Comparison of ENCODE assay signal across 8 mouse cellular contexts in genomic region chr4:122848150-122848621, GRCm38 (mm10). TPM values are rescaled to one million over a fixed set of nuclear protein-coding genes. Genes with fewer than 3 reads are reported as not detected.
DNase-seq lines count a peak whose midpoint lies in the region; ATAC-seq lines count a peak whose summit lies in the region.

No protein-coding gene starts in this region.

- no peak overlapping the region for H3K4me2 ChIP-seq in embryonic facial prominence, embryonic 15.5 days (replicated peaks)
- H3K4me2 ChIP-seq in liver, embryonic 15.5 days, result no peak overlapping the region
- no peak overlapping the region for H3K4me2 ChIP-seq in stomach, embryonic 16.5 days (ENCODE audit: low read depth, low read length)
- no peak overlapping the region for H3K4me2 ChIP-seq in midbrain, embryonic 14.5 days (ENCODE audit: low read length)

- no peaks in the 10 kb centered on the region for H3K4me1 ChIP-seq in embryonic facial prominence, embryonic 15.5 days
- 0 out of 2 replicates have a peak, but pooled peaks cover 3% of the 10 kb centered on the region for H3K4me1 ChIP-seq in liver, embryonic 15.5 days (replicated peaks)
- H3K4me1 ChIP-seq in stomach, embryonic 16.5 days (ENCODE audit: control insufficient read depth, insufficient read depth, low read length), result no peaks in the 10 kb centered on the region
- H3K4me1 ChIP-seq in midbrain, embryonic 14.5 days (ENCODE audit: control insufficient read depth, insufficient read depth, low read length), result no peaks in the 10 kb centered on the region

- H3K9ac ChIP-seq in embryonic facial prominence, embryonic 15.5 days, result no peak overlapping the region
- H3K9ac ChIP-seq in liver, embryonic 15.5 days, result no peak overlapping the region
- no peak overlapping the region for H3K9ac ChIP-seq in stomach, embryonic 16.5 days (ENCODE audit: low read length)
- H3K9ac ChIP-seq in midbrain, embryonic 14.5 days (replicated peaks; ENCODE audit: low read length), result no peak overlapping the region

- DNase-seq in layer of hippocampus, adult 9-11 months, result peak; percentile 49
- DNase-seq in layer of hippocampus, postnatal 10 days (ENCODE audit: low spot score in 2 of 2), result no peak
- DNase-seq in urinary bladder, adult 2 months (ENCODE audit: low spot score), result no peak
- DNase-seq in frontal cortex, postnatal 10 days (ENCODE audit: low spot score in 2 of 2), result no peak
- DNase-seq in midbrain, embryonic 14.5 days, result no peak

- H3K27me3 ChIP-seq in embryonic facial prominence, embryonic 15.5 days, result no peaks in the 10 kb centered on the region
- H3K27me3 ChIP-seq in liver, embryonic 15.5 days, result no peaks in the 10 kb centered on the region
- H3K27me3 ChIP-seq in stomach, embryonic 16.5 days (ENCODE audit: control insufficient read depth, insufficient read depth, low read length), result no peaks in the 10 kb centered on the region
- H3K27me3 ChIP-seq in midbrain, embryonic 14.5 days (ENCODE audit: control insufficient read depth, insufficient read depth, low read length), result no peaks in the 10 kb centered on the region

- no peak overlapping the region for H3K4me3 ChIP-seq in embryonic facial prominence, embryonic 15.5 days (replicated peaks)
- H3K4me3 ChIP-seq in liver, embryonic 15.5 days (replicated peaks), result no peak overlapping the region
- no peak overlapping the region for H3K4me3 ChIP-seq in stomach, embryonic 16.5 days (replicated peaks; ENCODE audit: low read length)
- no peak overlapping the region for H3K4me3 ChIP-seq in midbrain, embryonic 14.5 days (replicated peaks; ENCODE audit: low read depth, low read length)

- no peaks in the 10 kb centered on the region for H3K9me3 ChIP-seq in embryonic facial prominence, embryonic 15.5 days (replicated peaks)
- no peaks in the 10 kb centered on the region for H3K9me3 ChIP-seq in liver, embryonic 15.5 days (replicated peaks)
- no peaks in the 10 kb centered on the region for H3K9me3 ChIP-seq in stomach, embryonic 16.5 days (replicated peaks; ENCODE audit: control insufficient read depth, low read length)
- H3K9me3 ChIP-seq in midbrain, embryonic 14.5 days (ENCODE audit: control insufficient read depth, low read length), result no peaks in the 10 kb centered on the region

- H3K27ac ChIP-seq in embryonic facial prominence, embryonic 15.5 days (replicated peaks), result no peak overlapping the region
- no peak overlapping the region for H3K27ac ChIP-seq in liver, embryonic 15.5 days (replicated peaks)
- H3K27ac ChIP-seq in stomach, embryonic 16.5 days (ENCODE audit: low read length), result no peak overlapping the region
- no peak overlapping the region for H3K27ac ChIP-seq in midbrain, embryonic 14.5 days (replicated peaks; ENCODE audit: low read depth, low read length)

- H3K36me3 ChIP-seq in embryonic facial prominence, embryonic 15.5 days, result peaks cover 70% of the 10 kb centered on the region
- H3K36me3 ChIP-seq in liver, embryonic 15.5 days (replicated peaks), result peaks cover 39% of the 10 kb centered on the region
- peaks cover 22% of the 10 kb centered on the region for H3K36me3 ChIP-seq in stomach, embryonic 16.5 days (ENCODE audit: control insufficient read depth, insufficient read depth, low read length)
- peaks cover 78% of the 10 kb centered on the region for H3K36me3 ChIP-seq in midbrain, embryonic 14.5 days (ENCODE audit: control insufficient read depth, insufficient read depth, low read length)

- peak; percentile 39; the same call in 1 of the 2 replicates for ATAC-seq in embryonic facial prominence, embryonic 15.5 days (ENCODE audit: insufficient number of reproducible peaks, low FRiP score, low TSS enrichment, low read depth)
- peak; percentile 56; the same call in 1 of the 2 replicates for ATAC-seq in liver, embryonic 15.5 days (ENCODE audit: insufficient read depth)
- 0 out of 2 replicates have a peak, but pooled peaks have one; percentile 62 for ATAC-seq in stomach, embryonic 16.5 days (ENCODE audit: insufficient read depth, low FRiP score)
- no peak for ATAC-seq in midbrain, embryonic 14.5 days (ENCODE audit: low FRiP score, low TSS enrichment)

- 60% methylated on average over 13 of the region's 13 CpGs for WGBS in embryonic facial prominence, embryonic 15.5 days
- 42% methylated on average over 13 of the region's 13 CpGs for WGBS in liver, embryonic 15.5 days (ENCODE audit: insufficient replicate concordance)
- 62% methylated on average over 13 of the region's 13 CpGs for WGBS in stomach, embryonic 16.5 days
- WGBS in midbrain, embryonic 14.5 days, result 89% methylated on average over 13 of the region's 13 CpGs

RNA-seq across cellular contexts. Expression of gene Ppt1, which starts 12.1 kb away (rescaled TPM):
- total RNA-seq in layer of hippocampus, postnatal 10 days (2021), result 10 to 100 TPM; 65.8 to 73.0 TPM
- 73.0 and 80.9 TPM in 2 replicates for polyA plus RNA-seq in embryonic facial prominence, embryonic 15.5 days (2015; fragmentation: Nextera tagmentation; extraction: Ambion mirVana)
- 18.9 and 20.1 TPM in 2 replicates for polyA plus RNA-seq in liver, embryonic 15.5 days (2015; fragmentation: Nextera tagmentation; extraction: Ambion mirVana)
- 79.3 and 90.6 TPM in 2 replicates for polyA plus RNA-seq in stomach, embryonic 16.5 days (2015; fragmentation: Nextera tagmentation; extraction: Ambion mirVana)
- 85.3 and 85.8 TPM in 2 replicates for polyA plus RNA-seq in urinary bladder, adult 2 months (2012; rRNA removed)
- polyA plus RNA-seq in midbrain, embryonic 14.5 days (2014; fragmentation: Nextera tagmentation; extraction: Ambion mirVana), result 66.1 and 74.7 TPM in 2 replicates

RNA-seq across cellular contexts. Expression of gene Cap1, which starts 37.7 kb away (rescaled TPM):
- total RNA-seq in layer of hippocampus, postnatal 10 days (2021), result 100 to 1,000 TPM; 192 to 203 TPM
- 71.0 and 74.5 TPM in 2 replicates for polyA plus RNA-seq in embryonic facial prominence, embryonic 15.5 days (2015; fragmentation: Nextera tagmentation; extraction: Ambion mirVana)
- polyA plus RNA-seq in liver, embryonic 15.5 days (2015; fragmentation: Nextera tagmentation; extraction: Ambion mirVana), result 24.6 and 25.4 TPM in 2 replicates
- polyA plus RNA-seq in stomach, embryonic 16.5 days (2015; fragmentation: Nextera tagmentation; extraction: Ambion mirVana), result 75.1 and 99.6 TPM in 2 replicates
- polyA plus RNA-seq in urinary bladder, adult 2 months (2012; rRNA removed), result 129 and 179 TPM in 2 replicates
- 52.2 and 72.8 TPM in 2 replicates for polyA plus RNA-seq in midbrain, embryonic 14.5 days (2014; fragmentation: Nextera tagmentation; extraction: Ambion mirVana)
